Mouse (Mus musculus) midbrain, embryonic 12.5 days (tissue): ENCODE measurements around the gene Ckap2l. TPM values are rescaled to one million over a fixed set of nuclear protein-coding genes. Genes with fewer than 3 reads are reported as not detected.

Experiments used
- ATAC-seq: fragments of 200-750 bp; cut with Nextera tagmentation; 2 replicates; pipeline ENCODE4 v1.8.0; 2017; ENCODE audit warnings: low read depth, moderate TSS enrichment, moderate library complexity; ENCODE audit not compliant: low FRiP score
- H3K27ac ChIP-seq: fragments of 300-500 bp; sonication (generic); replicated peaks from 2 replicates; pipeline ENCODE4 v1.5.1; 2016; ENCODE audit warnings: mild to moderate bottlenecking
- H3K27me3 ChIP-seq: fragments of 300-500 bp; sonication (generic); 2 replicates; pipeline ENCODE4 v1.6.1; 2016; ENCODE audit warnings: mild to moderate bottlenecking
- H3K36me3 ChIP-seq: fragments of 300-500 bp; sonication (generic); 2 replicates; pipeline ENCODE4 v1.6.1; 2016
- H3K4me1 ChIP-seq: fragments of 300-500 bp; sonication (generic); 2 replicates; pipeline ENCODE4 v1.6.1; 2016
- H3K4me2 ChIP-seq: fragments of 300-500 bp; sonication (generic); replicated peaks from 2 replicates; pipeline ENCODE4 v1.6.1; 2016; ENCODE audit warnings: mild to moderate bottlenecking, moderate library complexity
- H3K4me3 ChIP-seq: fragments of 300-500 bp; sonication (generic); 2 replicates; pipeline ENCODE4 v1.5.1; 2016; ENCODE audit warnings: mild to moderate bottlenecking
- H3K9ac ChIP-seq: fragments of 300-500 bp; sonication (generic); replicated peaks from 2 replicates; pipeline ENCODE4 v1.6.1; 2016; ENCODE audit warnings: mild to moderate bottlenecking, moderate library complexity
- H3K9me3 ChIP-seq: fragments of 300-500 bp; sonication (generic); 2 replicates; pipeline ENCODE4 v1.6.1; 2016; ENCODE audit warnings: mild to moderate bottlenecking
- WGBS: fragments of 180-500 bp; shearing (Covaris S2); methylation state at CpG from one replicate; pipeline ENCODE4 v1.1.7; 2016; 5-methylcytosine and 5-hydroxymethylcytosine counted together
- polyA plus RNA-seq: library from polyadenylated mRNA; unstranded; fragments of >200 nt; fragmentation: Nextera tagmentation; extraction: Ambion mirVana; gene quantifications from 2 replicates; pipeline ENCODE4 v1.2.1, GENCODE M21; 2016

Gene Ckap2l
- polyA plus RNA-seq, 1 experiment from 2014 or later = 46.0 TPM

- no peak overlapping the region for H3K9ac ChIP-seq
- H3K4me1 ChIP-seq = no peaks in the 10 kb centered on the region
- ATAC-seq = no peak
- H3K9me3 ChIP-seq = no peaks in the 10 kb centered on the region
- no peak overlapping the region for H3K27ac ChIP-seq
- H3K4me3 ChIP-seq = no peak overlapping the region
- H3K36me3 ChIP-seq = no peaks in the 10 kb centered on the region
- H3K27me3 ChIP-seq = no peaks in the 10 kb centered on the region
- WGBS = 68% methylated on average over 5 of the region's 5 CpGs
- no peak overlapping the region for H3K4me2 ChIP-seq
Measured at GRCm38 (mm10) chr2:129245618-129246017, 51.4 kb downstream of the Ckap2l start.

- Histone ChIP-seq H3K9ac (no peak overlapping the region), H3K4me2 (no peak overlapping the region), H3K36me3 (no peaks in the 10 kb centered on the region), H3K27me3 (no peaks in the 10 kb centered on the region), H3K4me1 (no peaks in the 10 kb centered on the region), H3K4me3 (no peak overlapping the region), H3K27ac (no peak overlapping the region), H3K9me3 (0 out of 2 replicates have a peak, but pooled peaks cover 5% of the 10 kb centered on the region)
- no peak for ATAC-seq
- 86% methylated on average over 20 of the region's 20 CpGs for WGBS
Measured at GRCm38 (mm10) chr2:129244446-129245120, 52.4 kb downstream of the Ckap2l start.

- 52% methylated on average over 9 of the region's 9 CpGs for WGBS
- no peak overlapping the region for H3K27ac ChIP-seq
- H3K4me2 ChIP-seq = no peak overlapping the region
- no peak overlapping the region for H3K9ac ChIP-seq
- no peak overlapping the region for H3K4me3 ChIP-seq
- H3K4me1 ChIP-seq = no peaks in the 10 kb centered on the region
- no peaks in the 10 kb centered on the region for H3K36me3 ChIP-seq
- no peaks in the 10 kb centered on the region for H3K27me3 ChIP-seq
- ATAC-seq = no peak
- 0 out of 2 replicates have a peak, but pooled peaks cover 5% of the 10 kb centered on the region for H3K9me3 ChIP-seq
Measured at GRCm38 (mm10) chr2:129243786-129244185, 53.2 kb downstream of the Ckap2l start.

- H3K27ac ChIP-seq = no peak overlapping the region
- H3K27me3 ChIP-seq = no peaks in the 10 kb centered on the region
- H3K36me3 ChIP-seq = no peaks in the 10 kb centered on the region
- 0 out of 2 replicates have a peak, but pooled peaks cover 5% of the 10 kb centered on the region for H3K9me3 ChIP-seq
- WGBS = 94% methylated on average over 4 of the region's 4 CpGs
- ATAC-seq = no peak
- H3K4me2 ChIP-seq = no peak overlapping the region
- no peak overlapping the region for H3K4me3 ChIP-seq
- H3K9ac ChIP-seq = no peak overlapping the region
- H3K4me1 ChIP-seq = no peaks in the 10 kb centered on the region
Measured at GRCm38 (mm10) chr2:129243005-129243404, 54.0 kb downstream of the Ckap2l start.

GRCm38 (mm10) chr2:129241845-129242833 is 54.9 kb downstream of the Ckap2l start:
- Histone ChIP-seq H3K27ac (no peak overlapping the region), H3K4me1 (no peaks in the 10 kb centered on the region), H3K4me2 (no peak overlapping the region), H3K9ac (no peak overlapping the region), H3K36me3 (no peaks in the 10 kb centered on the region), H3K4me3 (no peak overlapping the region), H3K27me3 (no peaks in the 10 kb centered on the region), H3K9me3 (0 out of 2 replicates have a peak, but pooled peaks cover 5% of the 10 kb centered on the region)
- 66% methylated on average over 7 of the region's 7 CpGs for WGBS
- ATAC-seq = no peak

GRCm38 (mm10) chr2:129240726-129241432 is 56.1 kb downstream of the Ckap2l start:
- no peaks in the 10 kb centered on the region for H3K4me1 ChIP-seq
- H3K4me2 ChIP-seq = no peak overlapping the region
- no peaks in the 10 kb centered on the region for H3K27me3 ChIP-seq
- no peaks in the 10 kb centered on the region for H3K36me3 ChIP-seq
- no peak overlapping the region for H3K4me3 ChIP-seq
- H3K9ac ChIP-seq = no peak overlapping the region
- 0 out of 2 replicates have a peak, but pooled peaks cover 5% of the 10 kb centered on the region for H3K9me3 ChIP-seq
- no peak for ATAC-seq
- WGBS = 74% methylated on average over 9 of the region's 9 CpGs
- H3K27ac ChIP-seq = no peak overlapping the region

GRCm38 (mm10) chr2:129236526-129236925 is 60.5 kb downstream of the Ckap2l start:
- Histone ChIP-seq H3K27ac (no peak overlapping the region), H3K36me3 (no peaks in the 10 kb centered on the region), H3K9me3 (0 out of 2 replicates have a peak, but pooled peaks cover 5% of the 10 kb centered on the region), H3K9ac (no peak overlapping the region), H3K4me1 (no peaks in the 10 kb centered on the region), H3K4me3 (no peak overlapping the region), H3K4me2 (no peak overlapping the region), H3K27me3 (no peaks in the 10 kb centered on the region)
- 74% methylated on average over 4 of the region's 4 CpGs for WGBS
- ATAC-seq = no peak

- Histone ChIP-seq H3K36me3 (no peaks in the 10 kb centered on the region), H3K27me3 (no peaks in the 10 kb centered on the region), H3K9ac (no peak overlapping the region), H3K4me1 (no peaks in the 10 kb centered on the region), H3K27ac (no peak overlapping the region), H3K4me2 (no peak overlapping the region), H3K9me3 (no peaks in the 10 kb centered on the region), H3K4me3 (no peak overlapping the region)
- no peak for ATAC-seq
- 86% methylated on average over 2 of the region's 2 CpGs for WGBS
Measured at GRCm38 (mm10) chr2:129234731-129235130, 62.3 kb downstream of the Ckap2l start.

GRCm38 (mm10) chr2:129233803-129234477 is 63.1 kb downstream of the Ckap2l start:
- H3K9ac ChIP-seq = no peak overlapping the region
- H3K4me3 ChIP-seq = no peak overlapping the region
- ATAC-seq = no peak
- H3K4me2 ChIP-seq = no peak overlapping the region
- H3K27ac ChIP-seq = no peak overlapping the region
- no peaks in the 10 kb centered on the region for H3K4me1 ChIP-seq
- H3K9me3 ChIP-seq = no peaks in the 10 kb centered on the region
- no peaks in the 10 kb centered on the region for H3K36me3 ChIP-seq
- no peaks in the 10 kb centered on the region for H3K27me3 ChIP-seq
- WGBS = 48% methylated on average over 9 of the region's 9 CpGs

- Histone ChIP-seq H3K4me1 (no peaks in the 10 kb centered on the region), H3K9me3 (no peaks in the 10 kb centered on the region), H3K4me3 (no peak overlapping the region), H3K27me3 (no peaks in the 10 kb centered on the region), H3K27ac (no peak overlapping the region), H3K9ac (no peak overlapping the region), H3K36me3 (no peaks in the 10 kb centered on the region), H3K4me2 (no peak overlapping the region)
- WGBS = 97% methylated on average over 1 of the region's 1 CpGs
- ATAC-seq = no peak
Measured at GRCm38 (mm10) chr2:129233218-129233617, 63.8 kb downstream of the Ckap2l start.

GRCm38 (mm10) chr2:129232484-129232883 is 64.5 kb downstream of the Ckap2l start:
- H3K4me3 ChIP-seq = no peak overlapping the region
- no peaks in the 10 kb centered on the region for H3K27me3 ChIP-seq
- no peak for ATAC-seq
- 88% methylated on average over 9 of the region's 9 CpGs for whole genome bisulfite sequencing
- no peaks in the 10 kb centered on the region for H3K36me3 ChIP-seq
- no peak overlapping the region for H3K27ac ChIP-seq
- no peak overlapping the region for H3K4me2 ChIP-seq
- no peaks in the 10 kb centered on the region for H3K4me1 ChIP-seq
- H3K9me3 ChIP-seq = no peaks in the 10 kb centered on the region
- H3K9ac ChIP-seq = no peak overlapping the region
